Mouse (Mus musculus): ENCODE data around the gene Lbp. TPM values are rescaled to one million over a fixed set of nuclear protein-coding genes. Genes with fewer than 3 reads are reported as not detected.

The Lbp gene
- total RNA-seq, 2 experiments from 2014 or later: 140 to 215 TPM

- ATAC-seq (replicated peaks; ENCODE audit: poor library complexity, severe bottlenecking): no peak
Measured at GRCm38 (mm10) chr2:158359757-158360620, 53.7 kb downstream of the Lbp start.

- ATAC-seq (replicated peaks; ENCODE audit: poor library complexity, severe bottlenecking): peak; percentile 95
Measured at GRCm38 (mm10) chr2:158360873-158361677, 54.8 kb downstream of the Lbp start.

GRCm38 (mm10) chr2:158361678-158362320 is 55.5 kb downstream of the Lbp start:
- ATAC-seq (replicated peaks; ENCODE audit: poor library complexity, severe bottlenecking): no peak; the same call in 1 of the 2 replicates

GRCm38 (mm10) chr2:158364175-158364574 is 57.9 kb downstream of the Lbp start:
- no peak for ATAC-seq (replicated peaks; ENCODE audit: poor library complexity, severe bottlenecking)

- ATAC-seq (replicated peaks; ENCODE audit: poor library complexity, severe bottlenecking): no peak
Measured at GRCm38 (mm10) chr2:158365099-158365850, 59.0 kb downstream of the Lbp start.

- no peak for ATAC-seq (replicated peaks; ENCODE audit: poor library complexity, severe bottlenecking)
Measured at GRCm38 (mm10) chr2:158367654-158368053, 61.4 kb downstream of the Lbp start.

- ATAC-seq (replicated peaks; ENCODE audit: poor library complexity, severe bottlenecking): no peak
Measured at GRCm38 (mm10) chr2:158368313-158368712, 62.0 kb downstream of the Lbp start.

- ATAC-seq (replicated peaks; ENCODE audit: poor library complexity, severe bottlenecking): no peak
Measured at GRCm38 (mm10) chr2:158369474-158370172, 63.3 kb downstream of the Lbp start.

- no peak for ATAC-seq (replicated peaks; ENCODE audit: poor library complexity, severe bottlenecking)
Measured at GRCm38 (mm10) chr2:158370173-158370550, 63.9 kb downstream of the Lbp start.

- ATAC-seq (replicated peaks; ENCODE audit: poor library complexity, severe bottlenecking): no peak
Measured at GRCm38 (mm10) chr2:158373061-158373460, 66.8 kb downstream of the Lbp start.

GRCm38 (mm10) chr2:158373516-158373915 is 67.2 kb downstream of the Lbp start:
- no peak for ATAC-seq (replicated peaks; ENCODE audit: poor library complexity, severe bottlenecking)

GRCm38 (mm10) chr2:158375443-158376122 is 69.3 kb downstream of the Lbp start, which contains the start of gene Snhg11:
Gene Snhg11, plus strand, starts transcription at chr2:158375638.
- ATAC-seq (replicated peaks; ENCODE audit: poor library complexity, severe bottlenecking): peak; percentile 86

- ATAC-seq (replicated peaks; ENCODE audit: poor library complexity, severe bottlenecking): no peak
Measured at GRCm38 (mm10) chr2:158376123-158376687, 69.9 kb downstream of the Lbp start.

- no peak for ATAC-seq (replicated peaks; ENCODE audit: poor library complexity, severe bottlenecking)
Measured at GRCm38 (mm10) chr2:158376798-158377197, 70.5 kb downstream of the Lbp start.

GRCm38 (mm10) chr2:158377811-158378210 is 71.5 kb downstream of the Lbp start:
- ATAC-seq (replicated peaks; ENCODE audit: poor library complexity, severe bottlenecking): no peak

- peak; percentile 74 for ATAC-seq (replicated peaks; ENCODE audit: poor library complexity, severe bottlenecking)
Measured at GRCm38 (mm10) chr2:158379354-158380078, 73.2 kb downstream of the Lbp start.

All from granulocyte monocyte progenitor cell, adult 5-6 weeks (primary cell).